Mouse (Mus musculus): ENCODE measurements around the gene Aldh3b3. TPM values are rescaled to one million over a fixed set of nuclear protein-coding genes. Genes with fewer than 3 reads are reported as not detected.

Aldh3b3 gene
- polyA plus RNA-seq, 1 experiment from 2014 or later: not detected

- H3K27ac ChIP-seq (replicated peaks in 1 of 2; ENCODE audit: control insufficient read depth in 1 of 2, insufficient read depth in 1 of 2, low read depth in 2 of 2, low read length in 2 of 2): no peak overlapping the region
- ATAC-seq (ENCODE audit: insufficient number of reproducible peaks, insufficient read depth, low FRiP score, low read depth): no peak
- no peaks in the 10 kb centered on the region for H3K36me3 ChIP-seq (ENCODE audit: control insufficient read depth, insufficient read depth, low read length)
- 82% methylated on average over 4 of the region's 4 CpGs for WGBS
- H3K4me1 ChIP-seq (ENCODE audit: control insufficient read depth in 2 of 2, insufficient read depth in 2 of 2, low read length in 2 of 2): peaks cover 30 to 32% of the 10 kb centered on the region in 2 experiments
- no peak overlapping the region for H3K4me3 ChIP-seq (ENCODE audit: control insufficient read depth in 1 of 2, insufficient read depth in 1 of 2, low read depth in 1 of 2, low read length in 2 of 2)
- no peak overlapping the region for H3K4me2 ChIP-seq (ENCODE audit: low read length)
- H3K27me3 ChIP-seq (ENCODE audit: control insufficient read depth, insufficient read depth, low read length): no peaks in the 10 kb centered on the region
- H3K9me3 ChIP-seq (ENCODE audit: control insufficient read depth, low read length): no peaks in the 10 kb centered on the region
- H3K9ac ChIP-seq (ENCODE audit: low read length): no peak overlapping the region
These were observed 30.5 kb upstream of the Aldh3b3 start for GRCm38 (mm10) chr19:3927989-3928388.

GRCm38 (mm10) chr19:3928779-3929178, 29.7 kb upstream of the Aldh3b3 start:
- Histone ChIP-seq H3K4me2 (ENCODE audit: low read length) (no peak overlapping the region), H3K9me3 (ENCODE audit: control insufficient read depth, low read length) (no peaks in the 10 kb centered on the region), H3K27me3 (ENCODE audit: control insufficient read depth, insufficient read depth, low read length) (no peaks in the 10 kb centered on the region), H3K36me3 (ENCODE audit: control insufficient read depth, insufficient read depth, low read length) (no peaks in the 10 kb centered on the region), H3K9ac (ENCODE audit: low read length) (no peak overlapping the region), H3K4me1 (ENCODE audit: control insufficient read depth in 2 of 2, insufficient read depth in 2 of 2, low read length in 2 of 2) (peaks cover 29% of the 10 kb centered on the region in 2 experiments), H3K4me3 (ENCODE audit: control insufficient read depth in 1 of 2, insufficient read depth in 1 of 2, low read depth in 1 of 2, low read length in 2 of 2) (no peak overlapping the region), H3K27ac (replicated peaks in 1 of 2; ENCODE audit: control insufficient read depth in 1 of 2, insufficient read depth in 1 of 2, low read depth in 2 of 2, low read length in 2 of 2) (peak overlapping the region; percentile 69 to 78)
- WGBS: 81% methylated on average over 4 of the region's 4 CpGs
- no peak for ATAC-seq (ENCODE audit: insufficient number of reproducible peaks, insufficient read depth, low FRiP score, low read depth)

GRCm38 (mm10) chr19:3929211-3929941, 29.1 kb upstream of the Aldh3b3 start, which contains the start of gene Aldh3b1:
TSS of gene Aldh3b1 (minus strand) at chr19:3929808.
- peak; percentile 78 for ATAC-seq (ENCODE audit: insufficient number of reproducible peaks, insufficient read depth, low FRiP score, low read depth)
- 0 out of 2 replicates have a peak within 1 kb of the TSS, but pooled peaks have one; percentile 4 for H3K9ac ChIP-seq (ENCODE audit: low read length)
- H3K4me2 ChIP-seq (ENCODE audit: low read length): peak within 1 kb of the TSS; percentile 20
- no peaks in the 10 kb centered on the region for H3K9me3 ChIP-seq (ENCODE audit: control insufficient read depth, low read length)
- H3K27ac ChIP-seq (replicated peaks in 1 of 2; ENCODE audit: control insufficient read depth in 1 of 2, insufficient read depth in 1 of 2, low read depth in 2 of 2, low read length in 2 of 2): peak within 1 kb of the TSS; percentile 69 to 78
- H3K27me3 ChIP-seq (ENCODE audit: control insufficient read depth, insufficient read depth, low read length): no peaks in the 10 kb centered on the region
- H3K36me3 ChIP-seq (ENCODE audit: control insufficient read depth, insufficient read depth, low read length): no peaks in the 10 kb centered on the region
- WGBS: 44% methylated on average over 12 of the region's 12 CpGs
- no peak within 1 kb of the TSS; a peak in 1 of 4 replicates for H3K4me3 ChIP-seq (ENCODE audit: control insufficient read depth in 1 of 2, insufficient read depth in 1 of 2, low read depth in 1 of 2, low read length in 2 of 2)
- H3K4me1 ChIP-seq (ENCODE audit: control insufficient read depth in 2 of 2, insufficient read depth in 2 of 2, low read length in 2 of 2): peaks cover 24 to 26% of the 10 kb centered on the region in 2 experiments

GRCm38 (mm10) chr19:3930262-3931057, 28.0 kb upstream of the Aldh3b3 start:
- H3K27ac ChIP-seq (replicated peaks in 1 of 2; ENCODE audit: control insufficient read depth in 1 of 2, insufficient read depth in 1 of 2, low read depth in 2 of 2, low read length in 2 of 2): peak overlapping the region; percentile 69 to 78
- H3K9ac ChIP-seq (ENCODE audit: low read length): 0 out of 2 replicates have a peak overlapping the region, but pooled peaks have one; percentile 4
- peaks cover 26% of the 10 kb centered on the region in 2 experiments for H3K4me1 ChIP-seq (ENCODE audit: control insufficient read depth in 2 of 2, insufficient read depth in 2 of 2, low read length in 2 of 2)
- WGBS: 61% methylated on average over 21 of the region's 21 CpGs
- H3K36me3 ChIP-seq (ENCODE audit: control insufficient read depth, insufficient read depth, low read length): no peaks in the 10 kb centered on the region
- H3K4me3 ChIP-seq (ENCODE audit: control insufficient read depth in 1 of 2, insufficient read depth in 1 of 2, low read depth in 1 of 2, low read length in 2 of 2): no peak overlapping the region
- H3K4me2 ChIP-seq (ENCODE audit: low read length): no peak overlapping the region
- no peak for ATAC-seq (ENCODE audit: insufficient number of reproducible peaks, insufficient read depth, low FRiP score, low read depth)
- no peaks in the 10 kb centered on the region for H3K9me3 ChIP-seq (ENCODE audit: control insufficient read depth, low read length)
- no peaks in the 10 kb centered on the region for H3K27me3 ChIP-seq (ENCODE audit: control insufficient read depth, insufficient read depth, low read length)

GRCm38 (mm10) chr19:3931716-3932115, 26.7 kb upstream of the Aldh3b3 start:
- WGBS: 90% methylated on average over 9 of the region's 9 CpGs
- Histone ChIP-seq H3K4me3 (ENCODE audit: control insufficient read depth in 1 of 2, insufficient read depth in 1 of 2, low read depth in 1 of 2, low read length in 2 of 2) (no peak overlapping the region), H3K36me3 (ENCODE audit: control insufficient read depth, insufficient read depth, low read length) (no peaks in the 10 kb centered on the region), H3K4me2 (ENCODE audit: low read length) (no peak overlapping the region), H3K27me3 (ENCODE audit: control insufficient read depth, insufficient read depth, low read length) (no peaks in the 10 kb centered on the region), H3K4me1 (ENCODE audit: control insufficient read depth in 2 of 2, insufficient read depth in 2 of 2, low read length in 2 of 2) (peaks cover 29 to 33% of the 10 kb centered on the region in 2 experiments), H3K9ac (ENCODE audit: low read length) (no peak overlapping the region), H3K9me3 (ENCODE audit: control insufficient read depth, low read length) (no peaks in the 10 kb centered on the region), H3K27ac (replicated peaks in 1 of 2; ENCODE audit: control insufficient read depth in 1 of 2, insufficient read depth in 1 of 2, low read depth in 2 of 2, low read length in 2 of 2) (no peak overlapping the region)
- no peak for ATAC-seq (ENCODE audit: insufficient number of reproducible peaks, insufficient read depth, low FRiP score, low read depth)

- H3K27ac ChIP-seq (replicated peaks in 1 of 2; ENCODE audit: control insufficient read depth in 1 of 2, insufficient read depth in 1 of 2, low read depth in 2 of 2, low read length in 2 of 2): 0 out of 4 replicates have a peak within 1 kb of the TSS, but pooled peaks of 1 of the 2 experiments have one; percentile 33
- ATAC-seq (ENCODE audit: insufficient number of reproducible peaks, insufficient read depth, low FRiP score, low read depth): peak; percentile 76
- peak within 1 kb of the TSS; percentile 61 to 65 for H3K4me3 ChIP-seq (ENCODE audit: control insufficient read depth in 1 of 2, insufficient read depth in 1 of 2, low read depth in 1 of 2, low read length in 2 of 2)
- H3K4me1 ChIP-seq (ENCODE audit: control insufficient read depth in 2 of 2, insufficient read depth in 2 of 2, low read length in 2 of 2): peaks cover 13 to 19% of the 10 kb centered on the region in 2 experiments
- H3K9me3 ChIP-seq (ENCODE audit: control insufficient read depth, low read length): no peaks in the 10 kb centered on the region
- peak within 1 kb of the TSS; percentile 73 for H3K9ac ChIP-seq (ENCODE audit: low read length)
- H3K27me3 ChIP-seq (ENCODE audit: control insufficient read depth, insufficient read depth, low read length): no peaks in the 10 kb centered on the region
- WGBS: 7% methylated on average over 42 of the region's 42 CpGs
- no peaks in the 10 kb centered on the region for H3K36me3 ChIP-seq (ENCODE audit: control insufficient read depth, insufficient read depth, low read length)
- H3K4me2 ChIP-seq (ENCODE audit: low read length): peak within 1 kb of the TSS; percentile 93
These were observed 23.2 kb upstream of the Aldh3b3 start, which contains the start of gene Unc93b1 for GRCm38 (mm10) chr19:3935032-3935895. TSS of gene Unc93b1 (plus strand) at chr19:3935186.

Data from heart, embryonic 14.5 days (tissue).